Mouse (Mus musculus) adipocyte (in vitro differentiated cells): ENCODE measurements at regions not wholly inside any gene's neighbourhood (a gene's known extent, or its start where the extent isn't known, plus 50 kb on each side); places are given as distances from the start of the nearest gene placed in this dataset.
A peak's percentile ranks its signal among the peaks of the same experiment; 100 is the strongest.
"Not testable (repeated sequence)": the region's sequence is repeated elsewhere in the genome, so short reads cannot be mapped to it uniquely, and the experiment has no call there.

Experiments
- DNase-seq: peaks from one replicate; pipeline ENCODE4 v3.0.0-alpha.2; 2016; ENCODE audit warnings: low spot score

- DNase-seq: no peak
Measured at GRCm38 (mm10) chr3:65608385-65608784, 57.6 kb upstream of the Lekr1 start.

- DNase-seq: no peak
Measured at GRCm38 (mm10) chr3:65611712-65612111, 54.3 kb upstream of the Lekr1 start.

GRCm38 (mm10) chr3:65612387-65612786 lies 53.6 kb upstream of the Lekr1 start:
- peak; percentile 31 for DNase-seq

GRCm38 (mm10) chr3:65612968-65613367 lies 53.1 kb upstream of the Lekr1 start:
- no peak for DNase-seq

GRCm38 (mm10) chr3:65614901-65615300 lies 51.1 kb upstream of the Lekr1 start:
- not testable (repeated sequence) for DNase-seq
